Mouse (Mus musculus) mature B cell (primary cell): ENCODE data around the gene Rac2.

Experiments
- in situ Hi-C: fragments of 300-500 bp; cut with MboI; formaldehyde crosslinking; loops from 2 replicates; pipeline ENCODE4 v1.14.3; 2019

The Rac2 gene

DNA sequence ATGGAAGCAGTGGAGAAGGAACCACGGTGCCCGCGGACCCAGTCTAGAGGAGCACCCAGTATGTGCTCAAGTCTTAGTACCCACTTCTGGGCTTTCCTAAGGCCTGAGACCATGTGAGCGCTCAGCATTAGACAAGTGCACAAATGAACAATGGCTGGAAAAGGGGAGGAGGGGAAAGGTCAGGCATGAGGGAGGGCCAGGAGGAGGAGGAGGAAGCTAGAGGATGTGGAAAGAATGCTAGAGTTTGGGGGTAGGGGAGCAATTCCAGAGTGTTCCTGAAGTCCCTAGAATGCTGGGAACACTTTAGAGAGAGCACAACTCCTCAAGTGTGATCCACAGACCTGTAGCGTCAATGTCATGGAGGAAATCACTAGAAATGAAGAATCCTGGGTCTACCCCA, 48.4 kb downstream of the Rac2 start:
- in situ Hi-C loops, result no loop called here

DNA sequence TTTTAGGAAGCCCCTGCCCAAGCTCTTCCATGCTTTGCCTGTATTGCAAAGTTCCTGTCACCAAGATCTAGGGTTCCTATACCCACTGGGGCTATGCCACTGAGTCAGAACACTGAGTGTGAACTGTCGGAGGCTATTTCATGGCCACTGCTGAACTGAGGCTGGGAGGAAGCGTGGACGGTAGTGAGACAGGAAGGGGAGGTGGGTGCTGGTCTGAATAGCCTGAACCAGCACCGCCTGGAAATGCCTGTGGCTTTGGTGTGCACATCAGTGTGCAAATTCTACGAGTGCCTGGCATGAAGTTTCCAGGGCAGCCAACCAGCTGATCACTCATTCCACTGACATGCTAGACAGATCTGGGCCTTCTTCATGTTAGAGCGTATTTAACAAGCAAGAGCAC, 50.7 kb downstream of the Rac2 start:
- in situ Hi-C loops, result no loop called here

DNA sequence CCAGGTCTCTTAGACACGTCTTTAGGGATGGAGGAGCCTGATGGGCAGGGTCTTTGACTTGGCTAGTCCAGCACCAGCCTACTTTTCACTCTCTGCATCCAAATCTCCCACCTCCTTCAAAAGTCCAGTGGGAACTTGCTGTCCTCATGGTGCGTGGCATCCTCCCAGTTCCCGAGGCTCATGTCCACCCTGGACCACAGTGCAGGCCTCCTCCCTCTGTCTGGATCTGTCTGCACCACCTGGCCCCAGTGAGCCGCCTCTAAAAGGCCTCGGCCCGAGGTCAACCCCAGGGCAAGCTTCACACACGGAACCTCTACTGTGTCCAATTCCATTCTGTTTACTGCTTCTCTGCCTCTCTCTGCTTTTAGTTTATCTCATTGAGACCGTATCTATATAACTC, 51.3 kb downstream of the Rac2 start:
- in situ Hi-C loops, result no loop called here

DNA sequence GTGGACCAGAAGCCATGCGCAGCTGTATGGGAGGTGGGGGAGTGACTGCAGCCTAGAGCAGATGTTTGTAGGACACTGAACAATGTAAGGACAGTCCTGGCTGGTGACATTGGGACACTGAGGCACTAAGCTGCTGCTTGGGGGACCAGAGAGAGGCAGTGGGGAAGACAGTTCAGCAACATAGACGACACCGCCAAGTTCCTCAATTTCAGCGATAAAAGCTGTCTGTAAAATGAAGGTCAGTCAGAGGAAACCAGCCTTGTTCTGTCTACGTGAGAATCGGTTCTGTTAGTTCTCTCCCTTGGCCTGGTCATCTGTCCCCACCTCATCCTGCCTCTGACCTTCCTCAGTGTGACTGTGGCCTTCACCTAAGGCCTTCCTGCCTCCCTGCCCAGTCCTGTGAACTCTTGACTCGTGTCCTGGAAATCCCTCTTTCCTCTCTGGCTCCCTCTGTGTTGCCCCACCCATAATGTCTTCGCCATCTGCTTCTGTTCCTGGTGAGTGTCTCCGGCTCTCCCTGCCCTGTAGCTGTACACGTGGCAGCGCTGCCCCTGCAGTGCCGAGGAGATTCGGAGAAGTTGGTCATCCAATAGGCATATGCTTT, 52.4 kb downstream of the Rac2 start:
- in situ Hi-C loops, result no loop called here

DNA sequence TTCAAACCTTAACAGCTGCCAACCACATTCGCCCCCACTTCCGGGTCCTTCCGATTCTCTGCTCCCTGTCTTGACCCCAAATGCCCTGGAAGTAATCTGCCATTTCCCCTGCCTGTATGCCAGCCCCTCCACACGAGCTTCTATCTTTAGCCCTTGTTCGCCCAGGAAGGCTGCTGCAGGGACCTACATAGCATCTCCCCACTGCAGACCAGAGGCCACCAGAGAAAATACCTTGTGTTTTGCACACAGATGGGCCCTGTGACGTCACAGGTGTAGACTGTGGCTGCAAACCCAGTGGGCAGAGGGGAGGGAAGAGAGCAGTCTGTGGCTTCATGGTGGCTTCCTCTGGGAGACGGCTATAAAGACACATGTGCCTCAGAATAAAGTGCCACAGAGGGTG, 54.4 kb downstream of the Rac2 start:
- in situ Hi-C loops, result no loop called here

DNA sequence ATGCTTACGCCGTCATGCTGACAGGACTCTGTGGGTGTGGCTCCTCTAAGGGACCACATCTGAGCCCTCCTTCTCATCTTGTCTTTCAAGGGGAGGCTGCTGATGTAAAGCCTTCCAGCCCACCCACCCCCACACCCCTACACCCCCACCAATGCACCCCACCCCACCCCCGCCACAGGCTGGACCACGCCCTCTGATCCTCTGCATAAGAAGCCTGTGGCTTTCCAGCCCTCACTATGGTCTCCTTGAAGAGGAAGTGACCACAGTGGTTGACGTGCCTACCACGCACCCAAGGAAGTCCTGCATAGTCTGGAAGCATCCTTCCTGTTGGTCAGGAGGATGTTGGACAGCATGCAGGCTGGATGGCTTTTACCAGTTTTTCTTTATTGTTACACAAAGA, 56.8 kb downstream of the Rac2 start:
- in situ Hi-C loops, result no loop called here

DNA sequence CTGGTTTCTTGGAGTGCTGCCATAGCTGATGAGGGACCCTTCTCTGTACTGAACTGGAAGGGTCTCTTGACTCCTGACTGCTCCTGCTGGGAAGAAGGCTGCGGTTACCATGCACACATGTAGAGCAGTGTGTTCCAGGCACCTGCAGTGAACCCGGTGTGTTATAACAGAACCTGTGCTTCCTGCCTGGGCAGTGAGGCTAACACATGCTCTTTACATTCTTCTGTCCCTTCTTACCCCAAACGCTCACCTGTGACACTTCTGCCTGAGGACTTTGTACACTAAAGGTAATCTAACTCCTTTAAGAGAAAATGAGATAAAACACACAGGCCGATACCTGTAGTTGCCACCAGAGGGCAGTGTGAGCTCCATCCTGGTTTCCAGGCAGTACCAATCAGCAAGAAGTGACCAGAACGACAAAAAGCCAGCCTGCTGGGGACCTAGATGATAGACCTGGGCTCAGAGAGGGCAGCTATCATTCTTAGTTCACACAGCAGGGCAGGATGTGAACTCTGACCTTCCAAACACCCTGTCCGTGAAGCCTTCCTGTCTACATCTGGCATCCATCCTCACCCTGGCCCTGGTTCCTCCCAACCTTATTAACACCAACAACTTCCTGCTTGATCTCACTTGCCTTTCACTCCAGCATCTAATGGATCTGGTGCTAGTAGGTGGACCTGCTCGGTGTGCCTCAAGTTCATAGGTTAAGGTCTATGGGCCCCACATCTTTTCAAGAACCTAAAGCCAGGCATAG, 58.0 kb downstream of the Rac2 start:
- in situ Hi-C loops, result no loop called here

DNA sequence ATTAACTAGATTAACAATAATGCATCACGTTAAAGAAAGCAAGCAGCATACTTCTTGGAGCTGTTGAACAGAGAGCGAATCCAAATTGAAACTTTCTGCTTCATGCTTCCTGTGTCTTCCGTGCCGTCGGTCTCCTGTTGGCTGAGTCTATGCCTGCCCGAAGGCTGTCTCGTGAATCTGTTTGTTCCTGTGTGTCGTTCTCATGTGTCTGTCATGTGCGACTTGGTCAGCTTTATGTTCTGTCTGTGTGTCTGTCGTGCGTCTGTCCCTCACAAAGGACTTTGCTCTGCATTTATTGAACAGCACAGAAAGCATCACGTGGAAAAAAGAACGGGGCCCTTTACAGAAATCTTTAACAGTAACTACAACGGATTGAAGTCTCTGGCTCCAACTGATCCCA, 59.6 kb downstream of the Rac2 start:
- in situ Hi-C loops, result no loop called here

DNA sequence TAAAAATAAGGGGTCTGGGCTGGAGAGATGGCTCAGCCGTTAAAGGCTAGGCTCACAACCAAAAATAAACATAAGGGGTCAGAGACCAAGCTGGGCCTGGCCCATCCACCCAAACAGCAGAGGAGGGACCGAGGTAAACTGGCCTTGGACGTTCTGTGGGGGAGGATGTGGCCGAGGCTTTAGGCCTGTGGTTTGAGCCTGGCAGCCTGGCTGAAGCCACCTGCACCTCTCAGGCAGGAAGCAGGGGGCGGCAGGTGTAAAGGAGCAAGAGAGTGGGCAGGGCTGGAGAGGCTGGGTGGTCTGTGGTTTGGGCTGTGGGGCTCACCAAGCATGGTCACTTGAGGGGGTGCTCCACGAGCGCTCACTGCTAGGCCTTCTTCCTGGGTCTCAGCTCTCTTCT, 60.6 kb downstream of the Rac2 start:
- in situ Hi-C loops, result no loop called here

DNA sequence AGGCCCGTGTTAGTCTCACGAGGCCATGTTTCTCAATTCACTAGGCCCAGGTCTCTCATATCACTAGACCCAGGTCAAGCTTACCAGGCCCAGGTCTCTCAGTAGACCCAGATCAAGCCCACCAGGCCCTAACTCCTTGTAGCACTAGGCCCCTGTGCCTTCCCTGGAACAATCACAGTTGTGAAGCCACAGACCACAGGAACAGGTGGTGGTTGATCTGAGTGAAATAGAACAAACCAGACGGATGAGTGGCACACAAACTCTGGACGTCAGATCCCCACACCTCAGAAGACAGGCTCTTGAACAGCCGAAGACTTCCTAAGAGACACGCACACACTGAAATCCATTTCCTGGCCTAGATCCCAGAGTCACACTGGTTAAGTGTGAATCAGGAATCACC, 61.8 kb downstream of the Rac2 start:
- in situ Hi-C loops, result no loop called here

DNA sequence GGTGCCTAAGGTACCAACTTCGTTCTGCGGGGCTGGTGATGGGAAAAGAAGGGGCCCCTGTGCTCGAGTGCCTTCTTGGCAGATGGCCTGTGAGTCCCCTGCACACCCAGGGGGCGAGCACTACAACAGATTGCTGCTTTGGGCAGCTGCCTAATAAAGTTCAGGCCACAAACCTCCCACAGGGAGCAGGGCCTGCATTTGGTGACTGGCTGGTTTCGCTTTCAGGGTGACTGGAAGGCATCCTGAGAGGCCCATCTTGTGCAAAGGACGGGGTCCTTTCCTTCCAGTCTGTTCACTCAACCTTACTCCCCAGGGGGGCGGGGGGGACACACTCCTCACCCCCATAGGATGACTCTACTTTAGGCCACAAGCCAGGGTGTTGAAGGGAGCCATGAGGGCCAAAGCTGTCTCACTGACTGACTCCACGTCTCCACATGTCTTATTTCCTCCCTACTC, 62.4 kb downstream of the Rac2 start:
- in situ Hi-C loops, result no loop called here

DNA sequence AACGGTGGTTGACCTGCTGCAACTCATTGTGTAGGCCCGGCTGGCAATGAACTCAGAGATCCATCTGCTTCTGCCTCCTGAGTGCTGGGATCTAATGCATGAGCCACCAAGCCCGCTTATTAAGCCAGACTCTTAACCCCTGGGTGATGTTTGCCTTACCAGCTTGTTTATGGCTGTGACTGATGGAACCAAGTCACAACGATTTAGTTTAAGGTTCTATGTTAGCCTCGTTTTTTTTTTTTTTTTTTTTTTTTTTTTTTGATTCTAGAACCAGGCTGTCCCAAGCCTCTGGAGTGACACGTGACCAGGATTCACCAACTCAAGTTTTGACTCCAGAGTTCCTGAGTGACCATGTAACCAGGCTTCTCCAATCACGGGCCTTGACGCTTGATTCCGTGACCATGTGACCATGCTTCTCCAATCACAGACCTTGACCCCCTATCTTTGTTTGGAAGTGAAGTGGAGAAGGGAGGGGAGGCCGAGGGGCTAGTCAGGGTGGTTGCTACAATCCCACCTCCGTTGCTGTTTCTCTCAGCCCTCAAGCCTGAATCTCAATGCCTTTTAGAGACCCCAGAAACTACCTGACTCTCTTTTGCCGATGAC, 63.2 kb downstream of the Rac2 start:
- in situ Hi-C loops, result no loop called here
